ENCODE assay signal across 8 mouse cellular contexts in the genomic region with DNA sequence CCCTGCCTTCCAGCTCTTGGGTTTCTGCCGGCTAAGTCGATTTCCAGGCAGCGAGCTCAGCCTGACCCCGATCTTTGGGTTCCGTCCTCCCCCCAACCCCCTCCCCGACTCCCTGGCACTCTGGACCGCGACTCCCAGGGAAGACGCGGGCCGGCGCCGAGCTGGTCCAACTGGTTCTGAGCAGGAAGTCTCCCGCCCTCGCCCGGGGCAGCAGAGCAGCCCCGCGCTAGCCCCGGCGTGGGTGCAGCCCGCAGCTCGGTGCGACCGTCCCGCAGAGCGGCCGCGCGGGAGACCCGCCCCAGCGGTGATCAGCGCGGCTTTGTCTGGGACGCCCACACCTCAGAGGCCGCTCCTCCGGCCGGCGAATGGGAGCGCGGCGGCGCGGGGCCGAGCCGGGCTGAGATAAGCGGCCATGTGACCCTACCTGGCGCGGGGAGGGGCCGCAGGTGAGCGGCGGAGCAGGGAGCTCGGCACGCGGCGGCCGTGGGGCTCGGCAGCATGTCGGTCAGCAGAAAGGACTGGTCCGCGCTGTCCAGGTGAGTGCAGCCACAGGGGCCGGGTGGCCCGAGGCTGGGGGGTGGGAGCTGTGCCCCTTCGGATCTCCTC. TPM values are rescaled to one million over a fixed set of nuclear protein-coding genes. Genes with fewer than 3 reads are reported as not detected.
DNase-seq lines count a peak whose midpoint lies in the region; ATAC-seq and TF ChIP-seq lines count a peak whose summit lies in the region.

A gene (plus strand): TSS at position 118 of the 606 bp plus-strand sequence.

- no peak for TF ChIP-seq POLR2A in brain, embryonic 14.5 days (IDR thresholded peaks at IDR 0.05; ENCODE audit: borderline replicate concordance, extremely low read depth, insufficient read depth, insufficient read length, poor library complexity, severe bottlenecking)
- no peak for TF ChIP-seq POLR2A in limb, embryonic 14.5 days (IDR thresholded peaks at IDR 0.05; ENCODE audit: borderline replicate concordance, extremely low read depth, insufficient read depth, insufficient read length)

- H3K9ac ChIP-seq in hindbrain, embryonic 12.5 days = peak within 1 kb of the TSS; percentile 69
- peak within 1 kb of the TSS; percentile 64 for H3K9ac ChIP-seq in limb, embryonic 14.5 days (ENCODE audit: low read depth, low read length, severe bottlenecking)

- H3K9me3 ChIP-seq in hindbrain, embryonic 12.5 days (replicated peaks) = no peaks in the 10 kb centered on the region
- H3K9me3 ChIP-seq in limb, embryonic 14.5 days (ENCODE audit: control insufficient read depth, low read length) = no peaks in the 10 kb centered on the region

- H3K36me3 ChIP-seq in hindbrain, embryonic 12.5 days = no peaks in the 10 kb centered on the region
- H3K36me3 ChIP-seq in limb, embryonic 14.5 days (ENCODE audit: control insufficient read depth, insufficient read depth, low read length) = no peaks in the 10 kb centered on the region

- peak within 1 kb of the TSS; percentile 99 for H3K4me2 ChIP-seq in hindbrain, embryonic 12.5 days (replicated peaks)
- H3K4me2 ChIP-seq in limb, embryonic 14.5 days (replicated peaks; ENCODE audit: low read depth, low read length, severe bottlenecking) = peak within 1 kb of the TSS; percentile 99

- peak; percentile 14 to 34 for DNase-seq in cerebellum, postnatal 36 days
- peak; percentile 37 for DNase-seq in brain, embryonic 14.5 days (ENCODE audit: low read depth)
- DNase-seq in limb, embryonic 14.5 days (ENCODE audit: low spot score) = no peak
- DNase-seq in neural tube, embryonic 10.5 days (ENCODE audit: extremely low spot score, low spot score) = peak; percentile 54
- no peak for DNase-seq in left cerebral cortex, adult 11 months (ENCODE audit: low spot score)

- H3K27me3 ChIP-seq in hindbrain, embryonic 12.5 days = peaks cover 67% of the 10 kb centered on the region
- peaks cover 37% of the 10 kb centered on the region for H3K27me3 ChIP-seq in limb, embryonic 14.5 days (ENCODE audit: control insufficient read depth, insufficient read depth, low read length)

- H3K4me1 ChIP-seq in hindbrain, embryonic 12.5 days = peaks cover 11% of the 10 kb centered on the region
- 0 out of 2 replicates have a peak, but pooled peaks cover 3% of the 10 kb centered on the region for H3K4me1 ChIP-seq in limb, embryonic 14.5 days (ENCODE audit: control insufficient read depth, insufficient read depth, low read length)

- TF ChIP-seq CTCF in brain, embryonic 14.5 days (IDR thresholded peaks at IDR 0.05; ENCODE audit: borderline replicate concordance, extremely low read depth, insufficient read depth, insufficient read length) = no peak

- WGBS in hindbrain, embryonic 12.5 days = under 1% methylated on average over 62 of the region's 63 CpGs
- WGBS in limb, embryonic 14.5 days = under 1% methylated on average over 34 of the region's 63 CpGs

- ATAC-seq in cerebellum, adult (ENCODE audit: insufficient number of reproducible peaks, low FRiP score, low TSS enrichment) = no peak; the same call in 1 of the 2 replicates
- peak; percentile 44 for ATAC-seq in hindbrain, embryonic 12.5 days (ENCODE audit: low FRiP score)
- peak; percentile 38; the same call in 1 of the 2 replicates for ATAC-seq in limb, embryonic 14.5 days (ENCODE audit: low FRiP score, low read depth)
- ATAC-seq in erythroblast, adult 5-6 weeks (replicated peaks; ENCODE audit: low FRiP score, poor library complexity, severe bottlenecking) = no peak

- no peak within 1 kb of the TSS for H3K27ac ChIP-seq in hindbrain, embryonic 12.5 days
- no peak within 1 kb of the TSS for H3K27ac ChIP-seq in limb, embryonic 14.5 days (replicated peaks; ENCODE audit: low read depth, low read length)

- H3K4me3 ChIP-seq in hindbrain, embryonic 12.5 days = peak within 1 kb of the TSS; percentile 60
- peak within 1 kb of the TSS; percentile 56 for H3K4me3 ChIP-seq in limb, embryonic 14.5 days (replicated peaks; ENCODE audit: low read length)

RNA-seq across cellular contexts. Expression of the gene that starts here (rescaled TPM):
- polyA plus RNA-seq in brain, embryonic 14.5 days (2012; rRNA removed) = 0.81 and 0.93 TPM in 2 replicates
- 1.1 and 3.5 TPM in 2 replicates for polyA plus RNA-seq in hindbrain, embryonic 12.5 days (2016; fragmentation: Nextera tagmentation; extraction: Ambion mirVana)
- 10.9 and 12.2 TPM in 2 replicates for polyA plus RNA-seq in limb, embryonic 14.5 days (2012; rRNA removed)
- polyA plus RNA-seq in limb, embryonic 14.5 days (2014; fragmentation: Nextera tagmentation; extraction: Ambion mirVana) = 20.9 and 25.9 TPM in 2 replicates
- not detected in 2 replicates for total RNA-seq in erythroblast, adult 5-6 weeks (2015; ENCODE audit: low replicate concordance)
- not detected in 2 replicates for total RNA-seq in erythroblast, adult 5-6 weeks (2017; ENCODE audit: low replicate concordance)

Comparison
In these comparisons a context has a peak if more than half of its experiments do, and no peak if none do; other contexts are left out.
1. Peak in DNase-seq in brain, embryonic 14.5 days; RNA of the gene not detected or under 1 TPM.
2. DNase-seq: peak in cerebellum, postnatal 36 days (2 of 2) and neural tube, embryonic 10.5 days (single experiment); none in limb, embryonic 14.5 days (single experiment) and left cerebral cortex, adult 11 months (single experiment).
3. ATAC-seq: peak in hindbrain, embryonic 12.5 days (single experiment) and limb, embryonic 14.5 days (single experiment); none in cerebellum, adult (single experiment) and erythroblast, adult 5-6 weeks (single experiment).